Mouse (Mus musculus) C2C12 (cell line): ENCODE data around the gene Scmh1. TPM values are rescaled to one million over a fixed set of nuclear protein-coding genes. Genes with fewer than 3 reads are reported as not detected.

Experiments
- H3K27me3 ChIP-seq: one replicate; pipeline ENCODE4 v1.6.1; 2011; ENCODE audit not compliant: control insufficient read depth, insufficient read depth, insufficient read length
- H3K36me3 ChIP-seq: one replicate; pipeline ENCODE4 v1.6.1; 2011; ENCODE audit not compliant: control insufficient read depth, insufficient read depth
- H3K4me3 ChIP-seq: one replicate; pipeline ENCODE4 v1.5.1; 2011; ENCODE audit warnings: mild to moderate bottlenecking, control low read depth; ENCODE audit not compliant: poor library complexity, insufficient read depth, severe bottlenecking
- H3K79me2 ChIP-seq: one replicate; pipeline ENCODE4 v1.6.1; 2011; ENCODE audit not compliant: control insufficient read depth, insufficient read depth
- H3K79me3 ChIP-seq: one replicate; pipeline ENCODE4 v1.6.1; 2011; ENCODE audit warnings: low read depth, control low read depth
- H3ac ChIP-seq: one replicate; pipeline ENCODE3; 2011; ENCODE audit warnings: low read depth; ENCODE audit not compliant: control insufficient read depth, insufficient read length
- CEBPB ChIP-seq: IDR thresholded peaks from one replicate; pipeline ENCODE4 v1.6.1; 2011; ENCODE audit warnings: low read depth, mild to moderate bottlenecking, control low read depth, moderate library complexity
- CTCF ChIP-seq: IDR thresholded peaks from one replicate; pipeline ENCODE4 v1.5.1; 2011; ENCODE audit not compliant: control insufficient read depth, insufficient read depth, insufficient read length
- FOSL1 ChIP-seq: IDR thresholded peaks from one replicate; pipeline ENCODE4 v1.8.0; 2011; ENCODE audit warnings: mild to moderate bottlenecking, low read length; ENCODE audit not compliant: poor library complexity, insufficient read depth, severe bottlenecking
- MAX ChIP-seq: IDR thresholded peaks from one replicate; pipeline ENCODE4 v1.6.1; 2011; ENCODE audit warnings: mild to moderate bottlenecking, control low read depth
- MYOD1 ChIP-seq: IDR thresholded peaks from one replicate; pipeline ENCODE4 v1.6.1; 2011; ENCODE audit warnings: low read depth; ENCODE audit not compliant: control insufficient read depth, insufficient read length
- MYOG ChIP-seq: IDR thresholded peaks from one replicate; pipeline ENCODE4 v1.6.1; 2011; ENCODE audit not compliant: control insufficient read depth, insufficient read length; ENCODE audit errors: extremely low read depth
- USF1 ChIP-seq: IDR thresholded peaks from one replicate; pipeline ENCODE4 v1.6.1; 2011; ENCODE audit warnings: low read depth, mild to moderate bottlenecking, control low read depth, moderate library complexity
- polyA plus RNA-seq: library from polyadenylated mRNA; unstranded; fragments of >200 nt; fragmentation: generic; extraction: Trizol; gene quantifications from one replicate; pipeline ENCODE4 v1.2.1, GENCODE M21; 2012; ENCODE audit warnings: missing spikeins

Scmh1 gene
- polyA plus RNA-seq, 1 experiment: 40.9 TPM

- H3K36me3 ChIP-seq: peaks cover 47% of the 10 kb centered on the region
- H3K79me3 ChIP-seq: peaks cover 67% of the 10 kb centered on the region
- H3K27me3 ChIP-seq: no peaks in the 10 kb centered on the region
- no peak overlapping the region for H3ac ChIP-seq
- H3K79me2 ChIP-seq: peaks cover 70% of the 10 kb centered on the region
- H3K4me3 ChIP-seq: peak overlapping the region; percentile 62
- TF ChIP-seq MAX (no peak), FOSL1 (no peak), MYOG (no peak), USF1 (no peak), MYOD1 (no peak), CEBPB (no peak), CTCF (no peak)
Measured at GRCm38 (mm10) chr4:120568005-120568404, 162.9 kb downstream of the Scmh1 start.

- no peaks in the 10 kb centered on the region for H3K27me3 ChIP-seq
- peaks cover 57% of the 10 kb centered on the region for H3K79me3 ChIP-seq
- TF ChIP-seq USF1: no peak
- no peak for TF ChIP-seq FOSL1
- no peak for TF ChIP-seq CEBPB
- TF ChIP-seq MYOD1: no peak
- TF ChIP-seq CTCF: no peak
- TF ChIP-seq MAX: no peak
- TF ChIP-seq MYOG: no peak
- H3K4me3 ChIP-seq: peak overlapping the region; percentile 62
- peaks cover 60% of the 10 kb centered on the region for H3K79me2 ChIP-seq
- H3ac ChIP-seq: peak overlapping the region; percentile 77
- H3K36me3 ChIP-seq: peaks cover 36% of the 10 kb centered on the region
Measured at GRCm38 (mm10) chr4:120569025-120569424, 163.9 kb downstream of the Scmh1 start.

- Histone ChIP-seq H3K27me3 (no peaks in the 10 kb centered on the region), H3K79me3 (peaks cover 49% of the 10 kb centered on the region), H3K79me2 (peaks cover 52% of the 10 kb centered on the region), H3K36me3 (peaks cover 29% of the 10 kb centered on the region), H3K4me3 (peak within 1 kb of the TSS; percentile 62), H3ac (peak within 1 kb of the TSS; percentile 77)
- peak; percentile 76 for TF ChIP-seq MAX
- no peak for TF ChIP-seq MYOD1
Measured at GRCm38 (mm10) chr4:120569486-120570437, 164.7 kb downstream of the Scmh1 start, which contains the start of gene Ctps. Ctps (minus strand) TSS chr4:120570276.

GRCm38 (mm10) chr4:120570438-120571069 lies 165.5 kb downstream of the Scmh1 start:
- TF ChIP-seq MYOD1 (no peak), USF1 (no peak), MYOG (no peak), FOSL1 (no peak), MAX (no peak), CTCF (no peak), CEBPB (no peak)
- H3K79me2 ChIP-seq: peaks cover 44% of the 10 kb centered on the region
- H3ac ChIP-seq: peak overlapping the region; percentile 77
- peaks cover 41% of the 10 kb centered on the region for H3K79me3 ChIP-seq
- H3K27me3 ChIP-seq: no peaks in the 10 kb centered on the region
- H3K4me3 ChIP-seq: peak overlapping the region; percentile 62
- peaks cover 21% of the 10 kb centered on the region for H3K36me3 ChIP-seq

GRCm38 (mm10) chr4:120571070-120571464 lies 166.0 kb downstream of the Scmh1 start:
- peaks cover 39% of the 10 kb centered on the region for H3K79me2 ChIP-seq
- TF ChIP-seq MYOD1 (no peak), CEBPB (no peak), FOSL1 (no peak), USF1 (no peak), MAX (peak; percentile 70)
- H3ac ChIP-seq: no peak overlapping the region
- H3K79me3 ChIP-seq: peaks cover 36% of the 10 kb centered on the region
- no peak overlapping the region for H3K4me3 ChIP-seq
- H3K36me3 ChIP-seq: peaks cover 16% of the 10 kb centered on the region
- no peaks in the 10 kb centered on the region for H3K27me3 ChIP-seq
